Mouse (Mus musculus) megakaryocyte, embryonic 14.5 days (primary cell): Measurements from ENCODE around the gene Gm12117.

Experiments
- FLI1 ChIP-seq: IDR thresholded peaks from 2 replicates; pipeline ENCODE4 v1.6.1; 2012; ENCODE audit warnings: low read length, inconsistent platforms, mixed read lengths
- GATA1 ChIP-seq: IDR thresholded peaks from 3 replicates; pipeline ENCODE4 v1.6.1; 2012; ENCODE audit warnings: mixed read lengths, low read length, inconsistent platforms, borderline replicate concordance

GRCm38 (mm10) chr11:33309566-33309965, 33.0 kb upstream of the Gm12117 start:
- TF ChIP-seq GATA1 (no peak), FLI1 (no peak)
